Mouse (Mus musculus): ENCODE results near the gene Gm49368.

DNA sequence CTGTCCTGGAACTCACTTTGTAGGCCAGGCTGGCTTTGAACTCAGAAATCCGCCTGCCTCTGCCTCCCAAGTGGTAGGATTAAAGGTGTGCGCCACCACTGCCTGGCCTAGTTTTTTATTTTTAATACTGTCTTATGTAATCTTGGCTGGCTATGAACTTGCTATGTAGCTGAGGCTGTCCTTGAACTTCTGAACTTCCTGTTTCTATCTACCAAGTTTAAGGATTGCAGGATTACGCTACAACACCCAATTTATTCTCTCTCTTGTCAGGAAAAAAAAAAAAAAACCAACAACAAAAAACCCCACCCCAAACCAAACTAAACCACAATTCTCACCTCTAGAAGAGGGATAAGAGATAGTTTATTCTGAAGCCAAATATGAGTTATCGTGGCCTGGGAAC lies 28.9 kb upstream of the Gm49368 start:
- TF ChIP-seq CTCF (conservative IDR thresholded peaks at IDR 0.05; ENCODE audit: insufficient read depth, insufficient read length, low read depth, low read length) (no peak), POLR2A (IDR thresholded peaks at IDR 0.05; ENCODE audit: low read depth, low read length) (no peak)

Data from kidney, adult 2 months (tissue).